Mouse (Mus musculus) hindbrain, embryonic 13.5 days (tissue): ENCODE measurements around the gene Hmga1b. TPM values are rescaled to one million over a fixed set of nuclear protein-coding genes. Genes with fewer than 3 reads are reported as not detected.
"Not testable (repeated sequence)": the region's sequence is repeated elsewhere in the genome, so short reads cannot be mapped to it uniquely, and the experiment has no call there.

Source experiments
- ATAC-seq: fragments of 200-750 bp; cut with Nextera tagmentation; 2 replicates; pipeline ENCODE4 v1.8.0; 2017; ENCODE audit warnings: moderate TSS enrichment; ENCODE audit not compliant: low FRiP score
- H3K27ac ChIP-seq: fragments of 300-500 bp; sonication (generic); 2 replicates; pipeline ENCODE4 v1.5.1; 2015; ENCODE audit warnings: inconsistent platforms, mild to moderate bottlenecking, moderate library complexity
- H3K27me3 ChIP-seq: fragments of 300-500 bp; sonication (generic); 2 replicates; pipeline ENCODE4 v1.6.1; 2015; ENCODE audit warnings: mild to moderate bottlenecking, inconsistent platforms
- H3K36me3 ChIP-seq: fragments of 300-500 bp; sonication (generic); 2 replicates; pipeline ENCODE4 v1.6.1; 2015; ENCODE audit warnings: mild to moderate bottlenecking, inconsistent platforms
- H3K4me1 ChIP-seq: fragments of 300-500 bp; sonication (generic); replicated peaks from 2 replicates; pipeline ENCODE4 v1.6.1; 2015; ENCODE audit warnings: inconsistent platforms
- H3K4me2 ChIP-seq: fragments of 300-500 bp; sonication (generic); 2 replicates; pipeline ENCODE4 v1.6.1; 2015; ENCODE audit warnings: inconsistent platforms, mild to moderate bottlenecking, moderate library complexity
- H3K4me3 ChIP-seq: fragments of 300-500 bp; sonication (generic); 2 replicates; pipeline ENCODE4 v1.5.1; 2015; ENCODE audit warnings: mild to moderate bottlenecking, inconsistent platforms
- H3K9ac ChIP-seq: fragments of 300-500 bp; sonication (generic); 2 replicates; pipeline ENCODE4 v1.6.1; 2015; ENCODE audit warnings: mild to moderate bottlenecking, inconsistent platforms
- H3K9me3 ChIP-seq: fragments of 300-500 bp; sonication (generic); 2 replicates; pipeline ENCODE4 v1.6.1; 2016; ENCODE audit warnings: inconsistent platforms
- WGBS: fragments of 180-500 bp; shearing (Covaris S2); methylation state at CpG from one replicate; pipeline ENCODE4 v1.1.7; 2015; 5-methylcytosine and 5-hydroxymethylcytosine counted together
- polyA plus RNA-seq: library from polyadenylated mRNA; unstranded; fragments of >200 nt; fragmentation: Nextera tagmentation; extraction: Ambion mirVana; gene quantifications from 2 replicates; pipeline ENCODE4 v1.2.1, GENCODE M21; 2015

Gene Hmga1b
- polyA plus RNA-seq, 1 experiment from 2014 or later = 2.1 TPM

DNA sequence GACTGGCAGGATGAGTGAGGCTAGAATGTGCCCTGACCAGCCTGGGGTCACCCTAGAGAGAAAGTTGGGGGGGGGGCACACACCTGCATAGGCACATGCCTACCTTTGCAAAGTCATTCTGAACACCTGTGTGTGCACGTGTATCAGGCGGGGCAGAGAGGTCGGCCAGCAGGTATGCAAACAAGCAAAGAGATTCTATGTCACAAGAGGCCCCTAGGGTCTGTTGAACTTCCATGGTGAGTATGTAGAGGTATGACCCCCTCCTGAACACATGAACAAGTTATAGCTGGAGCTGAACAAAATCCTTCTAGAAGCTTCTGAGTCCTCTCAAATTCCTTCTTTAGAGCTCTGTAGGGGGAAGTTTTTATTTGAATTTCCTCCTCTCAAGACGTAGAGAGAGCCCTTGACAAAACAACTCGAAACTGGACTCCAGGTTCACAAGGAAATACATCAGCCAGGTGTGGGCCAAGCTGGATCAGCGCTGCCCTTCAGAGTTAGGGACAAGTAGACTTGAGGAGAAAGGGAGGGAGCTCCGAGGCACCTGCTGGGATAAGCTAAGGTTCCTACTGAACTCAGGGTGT lies 18.4 kb upstream of the Hmga1b start:
- Histone ChIP-seq H3K36me3 (no peaks in the 10 kb centered on the region), H3K4me3 (no peak overlapping the region), H3K27me3 (no peaks in the 10 kb centered on the region; the same call in 1 of the 2 replicates), H3K4me2 (no peak overlapping the region), H3K4me1 (no peaks in the 10 kb centered on the region), H3K9me3 (no peaks in the 10 kb centered on the region), H3K9ac (no peak overlapping the region), H3K27ac (no peak overlapping the region)
- WGBS = 79% methylated on average over 7 of the region's 7 CpGs
- no peak for ATAC-seq

- no peaks in the 10 kb centered on the region for H3K27me3 ChIP-seq
- H3K36me3 ChIP-seq = no peaks in the 10 kb centered on the region
- H3K4me2 ChIP-seq = no peak overlapping the region
- ATAC-seq = no peak
- H3K27ac ChIP-seq = no peak overlapping the region
- 87% methylated on average over 4 of the region's 4 CpGs for WGBS
- no peak overlapping the region for H3K9ac ChIP-seq
- H3K4me3 ChIP-seq = no peak overlapping the region
- H3K9me3 ChIP-seq = no peaks in the 10 kb centered on the region
- H3K4me1 ChIP-seq = no peaks in the 10 kb centered on the region
Observed at GRCm38 (mm10) chr11:120747974-120748373, 14.6 kb upstream of the Hmga1b start.

DNA sequence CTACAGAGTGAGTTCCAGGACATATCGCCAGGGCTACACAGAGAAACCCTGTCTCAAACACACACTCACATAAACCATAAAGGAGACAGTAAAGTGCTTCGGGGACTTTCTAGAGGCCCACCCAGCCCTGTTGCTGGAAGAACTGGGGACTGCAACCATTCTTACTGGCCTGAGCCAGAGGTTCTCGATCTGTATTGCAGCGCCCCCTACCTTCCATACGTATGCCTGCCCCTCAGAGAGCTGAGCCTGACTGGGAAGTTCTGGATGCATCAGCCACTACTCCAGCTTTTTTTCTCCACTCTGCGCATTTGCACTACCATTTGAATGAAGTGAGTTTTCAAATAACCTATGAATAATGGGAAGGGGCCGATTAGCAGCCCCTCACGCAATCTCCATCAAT lies 13.2 kb upstream of the Hmga1b start:
- Histone ChIP-seq H3K9me3 (no peaks in the 10 kb centered on the region), H3K4me3 (no peak overlapping the region), H3K4me2 (no peak overlapping the region), H3K9ac (no peak overlapping the region), H3K27me3 (no peaks in the 10 kb centered on the region), H3K36me3 (no peaks in the 10 kb centered on the region), H3K4me1 (no peaks in the 10 kb centered on the region), H3K27ac (no peak overlapping the region)
- WGBS = 56% methylated on average over 8 of the region's 8 CpGs
- ATAC-seq = no peak

DNA sequence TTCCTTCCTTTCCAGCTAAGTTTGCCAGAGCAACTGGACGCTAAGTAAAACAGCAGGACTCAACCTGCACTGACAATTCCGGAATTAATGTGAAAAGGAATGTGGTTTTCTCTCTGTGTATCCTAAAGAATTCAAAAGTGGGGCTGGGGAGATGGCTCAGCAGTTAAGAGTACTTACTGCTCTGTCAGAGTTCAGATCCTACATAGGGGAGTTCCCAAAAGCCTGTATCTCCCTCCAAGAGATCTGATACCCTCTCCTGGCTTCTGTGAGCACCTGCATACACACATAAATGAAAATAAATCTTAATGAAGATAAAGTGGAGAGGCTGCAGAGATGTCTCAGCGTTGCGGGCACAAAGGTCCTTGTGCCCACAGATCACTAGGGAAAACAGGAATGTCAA lies 11.0 kb upstream of the Hmga1b start:
- H3K4me1 ChIP-seq = no peaks in the 10 kb centered on the region
- H3K4me2 ChIP-seq = no peak overlapping the region
- H3K27ac ChIP-seq = no peak overlapping the region
- no peaks in the 10 kb centered on the region for H3K27me3 ChIP-seq
- H3K36me3 ChIP-seq = no peaks in the 10 kb centered on the region
- H3K9ac ChIP-seq = no peak overlapping the region
- H3K4me3 ChIP-seq = no peak overlapping the region
- 74% methylated on average over 4 of the region's 4 CpGs for WGBS
- H3K9me3 ChIP-seq = no peaks in the 10 kb centered on the region
- no peak for ATAC-seq

DNA sequence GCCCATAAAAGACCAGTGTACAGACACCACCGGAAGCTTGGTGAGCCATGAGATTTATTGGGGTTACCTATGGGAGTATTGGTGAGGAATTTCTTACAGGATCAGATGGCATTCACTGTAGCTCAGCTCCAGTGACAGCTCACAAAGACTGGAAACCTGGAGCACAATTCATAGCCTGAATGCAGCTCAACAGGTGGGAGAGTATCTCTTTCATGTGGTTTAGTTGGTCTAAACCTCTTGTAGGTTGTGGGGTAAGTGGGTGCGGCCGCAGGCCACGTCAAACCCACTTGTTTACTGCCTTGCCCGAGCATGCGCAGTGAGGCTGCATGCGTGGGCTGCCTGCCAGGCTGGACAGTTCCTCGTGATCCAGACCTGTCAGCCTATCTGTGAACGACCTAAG lies 2.4 kb upstream of the Hmga1b start:
- Histone ChIP-seq H3K27me3 (peaks cover 13% of the 10 kb centered on the region), H3K4me1 (no peaks in the 10 kb centered on the region; the same call in 1 of the 2 replicates), H3K4me3 (no peak overlapping the region), H3K36me3 (no peaks in the 10 kb centered on the region), H3K4me2 (no peak overlapping the region), H3K9ac (no peak overlapping the region), H3K9me3 (0 out of 2 replicates have a peak, but pooled peaks cover 6% of the 10 kb centered on the region), H3K27ac (no peak overlapping the region)
- ATAC-seq = no peak
- 96% methylated on average over 9 of the region's 9 CpGs for WGBS

DNA sequence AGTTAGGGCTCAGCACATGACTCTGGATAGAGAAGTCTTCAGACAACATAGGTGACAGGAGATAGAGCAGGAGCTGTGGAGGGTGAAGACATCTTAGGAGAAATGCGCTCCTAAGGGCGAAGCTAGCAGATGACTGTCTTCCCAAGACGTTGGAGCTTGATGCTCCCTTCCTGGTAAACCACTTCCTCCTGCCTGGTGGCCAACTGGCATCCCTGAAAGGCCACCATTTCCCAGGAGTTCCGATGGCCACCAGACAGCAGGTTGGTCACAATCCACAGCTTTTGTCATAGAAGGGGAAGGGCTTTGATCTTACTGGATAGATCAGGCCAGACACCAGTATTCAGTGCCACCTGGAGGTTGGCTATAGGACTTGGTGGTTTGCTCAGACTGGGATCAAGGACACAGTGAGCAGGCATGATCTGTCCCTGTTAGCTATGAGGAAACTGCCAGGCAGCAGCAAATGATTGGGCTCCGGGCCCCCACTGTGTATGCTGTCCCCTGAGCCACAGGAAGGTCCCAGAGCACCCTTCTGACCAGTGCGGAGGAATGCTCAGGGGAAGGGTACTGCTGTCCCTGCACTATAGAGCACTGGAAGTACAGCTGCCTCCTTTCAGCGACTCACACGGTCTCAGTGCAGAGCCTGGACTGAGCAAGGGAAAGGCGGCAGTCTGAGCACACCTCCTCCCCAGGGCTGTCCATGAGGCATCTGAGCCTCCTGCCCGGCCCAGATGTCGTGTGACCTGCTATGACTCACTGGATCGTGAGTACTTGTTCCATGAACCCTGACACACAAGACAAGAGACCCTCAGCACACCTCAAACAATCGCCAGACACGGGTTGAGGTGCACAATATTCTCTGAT lies 553 bp upstream of the Hmga1b start:
- no peaks in the 10 kb centered on the region; the same call in 1 of the 2 replicates for H3K4me1 ChIP-seq
- no peaks in the 10 kb centered on the region for H3K36me3 ChIP-seq
- H3K27me3 ChIP-seq = peaks cover 20% of the 10 kb centered on the region
- 0 out of 2 replicates have a peak, but pooled peaks cover 6% of the 10 kb centered on the region for H3K9me3 ChIP-seq
- no peak overlapping the region for H3K27ac ChIP-seq
- WGBS = 75% methylated on average over 14 of the region's 14 CpGs
- H3K4me2 ChIP-seq = no peak overlapping the region
- no peak for ATAC-seq
- no peak overlapping the region for H3K9ac ChIP-seq
- H3K4me3 ChIP-seq = no peak overlapping the region

GRCm38 (mm10) chr11:120763121-120763999 lies 766 bp downstream of the Hmga1b start:
- H3K36me3 ChIP-seq, H3K9ac ChIP-seq, ATAC-seq, H3K9me3 ChIP-seq, H3K27ac ChIP-seq, H3K4me3 ChIP-seq, H3K4me1 ChIP-seq: not testable (repeated sequence)
- Histone ChIP-seq H3K4me2 (peak overlapping the region; percentile 26; the same call in 1 of the 2 replicates), H3K27me3 (peaks cover 20% of the 10 kb centered on the region)
- 25% methylated on average over 4 of the region's 23 CpGs for WGBS

GRCm38 (mm10) chr11:120767023-120767422 lies 4.4 kb downstream of the Hmga1b start:
- H3K27me3 ChIP-seq = peaks cover 13% of the 10 kb centered on the region
- H3K4me2 ChIP-seq, H3K27ac ChIP-seq, H3K4me1 ChIP-seq, H3K36me3 ChIP-seq, ATAC-seq, H3K9me3 ChIP-seq, H3K4me3 ChIP-seq, H3K9ac ChIP-seq: not testable (repeated sequence)
- 76% methylated on average over 4 of the region's 7 CpGs for WGBS

- Histone ChIP-seq H3K27me3 (0 out of 2 replicates have a peak, but pooled peaks cover 7% of the 10 kb centered on the region), H3K27ac (no peak overlapping the region), H3K9me3 (no peaks in the 10 kb centered on the region), H3K4me2 (no peak overlapping the region), H3K9ac (no peak overlapping the region), H3K4me3 (no peak overlapping the region), H3K4me1 (no peaks in the 10 kb centered on the region), H3K36me3 (no peaks in the 10 kb centered on the region)
- WGBS = 39% methylated on average over 1 of the region's 1 CpGs
- no peak for ATAC-seq
Observed at GRCm38 (mm10) chr11:120768206-120768605, 5.6 kb downstream of the Hmga1b start.

- no peak overlapping the region for H3K4me2 ChIP-seq
- WGBS = 86% methylated on average over 3 of the region's 3 CpGs
- no peaks in the 10 kb centered on the region for H3K36me3 ChIP-seq
Observed at GRCm38 (mm10) chr11:120772749-120773148, 10.2 kb downstream of the Hmga1b start.

DNA sequence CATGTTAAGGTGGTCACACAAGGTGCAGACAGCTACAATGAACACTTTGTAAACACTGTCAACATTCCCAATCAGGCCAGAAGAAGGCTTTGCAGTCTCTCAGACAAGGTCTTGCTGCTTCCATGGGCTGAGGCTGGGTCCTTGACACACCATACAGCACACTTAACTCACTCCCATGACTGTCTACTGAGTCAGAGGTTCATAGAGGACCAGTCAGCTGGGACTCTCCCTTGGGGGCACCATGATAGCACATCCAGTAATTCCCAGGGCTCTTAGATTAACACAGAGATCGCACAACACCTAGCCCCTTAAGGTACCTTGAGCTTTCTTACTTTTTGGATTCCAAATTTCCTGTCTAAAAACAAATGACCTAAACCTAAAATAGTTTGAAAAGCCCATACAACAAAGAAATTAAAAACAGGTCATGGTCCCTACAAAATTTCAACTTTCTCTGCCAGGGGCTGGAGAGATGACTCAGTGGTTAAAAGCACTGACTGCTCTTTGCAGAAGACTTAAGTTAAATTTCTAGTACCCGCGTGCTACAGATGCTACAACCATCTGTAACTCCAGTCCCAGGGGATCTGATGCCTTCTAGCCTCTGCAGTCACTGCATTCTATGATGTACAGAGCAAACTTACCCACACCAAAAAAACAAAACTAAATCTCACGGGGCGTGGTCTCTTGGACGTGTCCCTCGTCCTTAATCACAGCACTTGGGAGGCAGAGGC lies 11.0 kb downstream of the Hmga1b start:
- Histone ChIP-seq H3K9me3 (no peaks in the 10 kb centered on the region), H3K9ac (no peak overlapping the region), H3K27ac (no peak overlapping the region), H3K4me3 (no peak overlapping the region), H3K4me1 (peaks cover 15% of the 10 kb centered on the region), H3K4me2 (no peak overlapping the region), H3K27me3 (no peaks in the 10 kb centered on the region), H3K36me3 (no peaks in the 10 kb centered on the region)
- no peak for ATAC-seq
- 85% methylated on average over 7 of the region's 7 CpGs for WGBS

More at GRCm38 (mm10) chr11:120772749-120773148, 10.2 kb downstream of the Hmga1b start:
- ATAC-seq = no peak
- Histone ChIP-seq H3K4me3 (no peak overlapping the region), H3K4me1 (peaks cover 15% of the 10 kb centered on the region), H3K9ac (0 out of 2 replicates have a peak overlapping the region, but pooled peaks have one; percentile 13), H3K27me3 (no peaks in the 10 kb centered on the region), H3K27ac (no peak overlapping the region), H3K9me3 (no peaks in the 10 kb centered on the region)
